Mouse (Mus musculus) midbrain, embryonic 13.5 days (tissue): ENCODE results near the gene Spink8. TPM values are rescaled to one million over a fixed set of nuclear protein-coding genes. Genes with fewer than 3 reads are reported as not detected.
A peak's percentile ranks its signal among the peaks of the same experiment; 100 is the strongest.
"Not testable (repeated sequence)": the region's sequence is repeated elsewhere in the genome, so short reads cannot be mapped to it uniquely, and the experiment has no call there.

Source experiments
- ATAC-seq: fragments of 200-750 bp; cut with Nextera tagmentation; 2 replicates; pipeline ENCODE4 v1.8.0; 2017; ENCODE audit warnings: mild to moderate bottlenecking, moderate TSS enrichment, moderate library complexity
- H3K27ac ChIP-seq: fragments of 300-500 bp; sonication (generic); 2 replicates; pipeline ENCODE4 v1.5.1; 2015; ENCODE audit warnings: inconsistent platforms, mild to moderate bottlenecking, moderate library complexity
- H3K27me3 ChIP-seq: fragments of 300-500 bp; sonication (generic); 2 replicates; pipeline ENCODE4 v1.6.1; 2015; ENCODE audit warnings: mild to moderate bottlenecking, inconsistent platforms
- H3K36me3 ChIP-seq: fragments of 300-500 bp; sonication (generic); 2 replicates; pipeline ENCODE4 v1.6.1; 2015; ENCODE audit warnings: mild to moderate bottlenecking, inconsistent platforms
- H3K4me1 ChIP-seq: fragments of 300-500 bp; sonication (generic); replicated peaks from 2 replicates; pipeline ENCODE4 v1.6.1; 2015; ENCODE audit warnings: inconsistent platforms
- H3K4me2 ChIP-seq: fragments of 300-500 bp; sonication (generic); replicated peaks from 2 replicates; pipeline ENCODE4 v1.6.1; 2015; ENCODE audit warnings: moderate library complexity, mild to moderate bottlenecking, inconsistent platforms
- H3K4me3 ChIP-seq: fragments of 300-500 bp; sonication (generic); replicated peaks from 2 replicates; pipeline ENCODE4 v1.5.1; 2015; ENCODE audit warnings: mild to moderate bottlenecking, inconsistent platforms
- H3K9ac ChIP-seq: fragments of 300-500 bp; sonication (generic); replicated peaks from 2 replicates; pipeline ENCODE4 v1.6.1; 2015; ENCODE audit warnings: mild to moderate bottlenecking, inconsistent platforms
- H3K9me3 ChIP-seq: fragments of 300-500 bp; sonication (generic); 2 replicates; pipeline ENCODE4 v1.6.1; 2016; ENCODE audit warnings: mild to moderate bottlenecking, inconsistent platforms
- whole genome bisulfite sequencing: fragments of 180-500 bp; shearing (Covaris S2); methylation state at CpG from one replicate; pipeline ENCODE4 v1.1.7; 2015; 5-methylcytosine and 5-hydroxymethylcytosine counted together
- polyA plus RNA-seq: library from polyadenylated mRNA; unstranded; fragments of >200 nt; fragmentation: Nextera tagmentation; extraction: Ambion mirVana; gene quantifications from 2 replicates; pipeline ENCODE4 v1.2.1, GENCODE M21; 2015

The Spink8 gene
- polyA plus RNA-seq, result 0.27 TPM in 1 of 2 replicates, not detected in the other

GRCm38 (mm10) chr9:109811980-109812379 lies at the start of gene Spink8:
Gene Spink8 (plus strand): TSS chr9:109812280.
- 63% methylated on average over 1 of the region's 1 CpGs for WGBS
- Histone ChIP-seq H3K36me3 (no peaks in the 10 kb centered on the region), H3K4me2 (no peak within 1 kb of the TSS), H3K4me1 (no peaks in the 10 kb centered on the region; the same call in 1 of the 2 replicates), H3K27ac (no peak within 1 kb of the TSS), H3K4me3 (no peak within 1 kb of the TSS), H3K9me3 (no peaks in the 10 kb centered on the region), H3K9ac (no peak within 1 kb of the TSS), H3K27me3 (no peaks in the 10 kb centered on the region)
- ATAC-seq, result no peak

- H3K36me3 ChIP-seq, H3K4me2 ChIP-seq, H3K27me3 ChIP-seq, H3K27ac ChIP-seq, ATAC-seq, H3K4me1 ChIP-seq, H3K9ac ChIP-seq, H3K4me3 ChIP-seq, H3K9me3 ChIP-seq: not testable (repeated sequence)
- 85% methylated on average over 1 of the region's 1 CpGs for WGBS
These were observed 45.2 kb upstream of the Spink8 start for GRCm38 (mm10) chr9:109766841-109767240.

- not testable (repeated sequence) for H3K4me3 ChIP-seq, H3K9ac ChIP-seq, ATAC-seq, H3K4me2 ChIP-seq, H3K27me3 ChIP-seq, H3K36me3 ChIP-seq, H3K4me1 ChIP-seq, H3K9me3 ChIP-seq, H3K27ac ChIP-seq
- 87% methylated on average over 4 of the region's 4 CpGs for WGBS
These were observed 21.5 kb upstream of the Spink8 start, which contains the start of gene Fbxw27 for GRCm38 (mm10) chr9:109790570-109790969. Gene Fbxw27 (minus strand): TSS chr9:109790670.

- Histone ChIP-seq H3K27me3 (no peaks in the 10 kb centered on the region), H3K27ac (no peak overlapping the region), H3K4me2 (no peak overlapping the region), H3K9ac (no peak overlapping the region), H3K4me3 (no peak overlapping the region), H3K9me3 (no peaks in the 10 kb centered on the region), H3K36me3 (no peaks in the 10 kb centered on the region), H3K4me1 (no peaks in the 10 kb centered on the region)
- no peak for ATAC-seq
- WGBS, result 79% methylated on average over 2 of the region's 2 CpGs
These were observed 16.9 kb upstream of the Spink8 start for GRCm38 (mm10) chr9:109795221-109795620.

- Histone ChIP-seq H3K27me3 (no peaks in the 10 kb centered on the region), H3K27ac (no peak overlapping the region), H3K36me3 (no peaks in the 10 kb centered on the region), H3K4me3 (no peak overlapping the region), H3K9me3 (no peaks in the 10 kb centered on the region), H3K4me2 (no peak overlapping the region), H3K9ac (no peak overlapping the region), H3K4me1 (no peaks in the 10 kb centered on the region)
- ATAC-seq, result no peak
- 72% methylated on average over 2 of the region's 2 CpGs for WGBS
These were observed 16.3 kb upstream of the Spink8 start for GRCm38 (mm10) chr9:109795811-109796210.

- no peak for ATAC-seq
- no peaks in the 10 kb centered on the region for H3K36me3 ChIP-seq
- no peak overlapping the region for H3K4me2 ChIP-seq
- no peak overlapping the region for H3K27ac ChIP-seq
- H3K9me3 ChIP-seq, result no peaks in the 10 kb centered on the region
- H3K27me3 ChIP-seq, result no peaks in the 10 kb centered on the region
- H3K9ac ChIP-seq, result no peak overlapping the region
- no peaks in the 10 kb centered on the region for H3K4me1 ChIP-seq
- 97% methylated on average over 1 of the region's 1 CpGs for WGBS
- H3K4me3 ChIP-seq, result no peak overlapping the region
These were observed 14.0 kb upstream of the Spink8 start for GRCm38 (mm10) chr9:109798051-109798450.

GRCm38 (mm10) chr9:109805596-109805995 lies 6.5 kb upstream of the Spink8 start:
- ATAC-seq, H3K4me2 ChIP-seq, H3K36me3 ChIP-seq, H3K9ac ChIP-seq, H3K9me3 ChIP-seq, H3K27ac ChIP-seq, H3K4me3 ChIP-seq, H3K27me3 ChIP-seq, H3K4me1 ChIP-seq: not testable (repeated sequence)
- 91% methylated on average over 2 of the region's 2 CpGs for WGBS

GRCm38 (mm10) chr9:109806260-109806659 lies 5.8 kb upstream of the Spink8 start:
- Histone ChIP-seq H3K9ac (no peak overlapping the region), H3K4me3 (no peak overlapping the region), H3K9me3 (no peaks in the 10 kb centered on the region), H3K36me3 (no peaks in the 10 kb centered on the region), H3K4me2 (no peak overlapping the region), H3K27ac (no peak overlapping the region), H3K27me3 (no peaks in the 10 kb centered on the region), H3K4me1 (no peaks in the 10 kb centered on the region)
- ATAC-seq, result no peak
- WGBS, result 52% methylated on average over 1 of the region's 1 CpGs

GRCm38 (mm10) chr9:109806695-109807293 lies 5.3 kb upstream of the Spink8 start:
- Histone ChIP-seq H3K4me3 (no peak overlapping the region), H3K27me3 (no peaks in the 10 kb centered on the region), H3K36me3 (no peaks in the 10 kb centered on the region), H3K27ac (no peak overlapping the region), H3K4me2 (no peak overlapping the region), H3K4me1 (no peaks in the 10 kb centered on the region), H3K9me3 (no peaks in the 10 kb centered on the region), H3K9ac (no peak overlapping the region)
- ATAC-seq, result no peak
- WGBS, result 85% methylated on average over 2 of the region's 2 CpGs

GRCm38 (mm10) chr9:109807898-109808297 lies 4.2 kb upstream of the Spink8 start:
- Histone ChIP-seq H3K9me3 (no peaks in the 10 kb centered on the region), H3K9ac (no peak overlapping the region), H3K27ac (no peak overlapping the region), H3K27me3 (no peaks in the 10 kb centered on the region), H3K4me3 (no peak overlapping the region), H3K4me1 (no peaks in the 10 kb centered on the region), H3K4me2 (no peak overlapping the region), H3K36me3 (no peaks in the 10 kb centered on the region)
- ATAC-seq, result no peak
- WGBS, result 68% methylated on average over 3 of the region's 3 CpGs

- Histone ChIP-seq H3K36me3 (no peaks in the 10 kb centered on the region), H3K9me3 (no peaks in the 10 kb centered on the region), H3K4me2 (no peak overlapping the region), H3K4me3 (no peak overlapping the region), H3K27ac (no peak overlapping the region), H3K9ac (no peak overlapping the region), H3K4me1 (no peaks in the 10 kb centered on the region; the same call in 1 of the 2 replicates), H3K27me3 (no peaks in the 10 kb centered on the region)
- 58% methylated on average over 7 of the region's 7 CpGs for WGBS
- peak; percentile 53; the same call in 1 of the 2 replicates for ATAC-seq
These were observed 1.3 kb downstream of the Spink8 start for GRCm38 (mm10) chr9:109813424-109813823.

GRCm38 (mm10) chr9:109816341-109816740 lies 4.3 kb downstream of the Spink8 start:
- no peak overlapping the region for H3K9ac ChIP-seq
- ATAC-seq, result no peak

GRCm38 (mm10) chr9:109825739-109826138 lies 13.7 kb downstream of the Spink8 start:
- Histone ChIP-seq H3K9ac (no peak overlapping the region), H3K4me2 (no peak overlapping the region), H3K4me1 (no peaks in the 10 kb centered on the region), H3K27ac (no peak overlapping the region), H3K4me3 (no peak overlapping the region), H3K27me3 (no peaks in the 10 kb centered on the region), H3K9me3 (no peaks in the 10 kb centered on the region), H3K36me3 (peaks cover 13% of the 10 kb centered on the region)
- ATAC-seq, result no peak
- 76% methylated on average over 4 of the region's 4 CpGs for WGBS

More at GRCm38 (mm10) chr9:109816341-109816740, 4.3 kb downstream of the Spink8 start:
- no peaks in the 10 kb centered on the region for H3K27me3 ChIP-seq
- no peak overlapping the region for H3K4me2 ChIP-seq
- no peaks in the 10 kb centered on the region for H3K36me3 ChIP-seq
- no peaks in the 10 kb centered on the region; the same call in 1 of the 2 replicates for H3K4me1 ChIP-seq
- H3K27ac ChIP-seq, result no peak overlapping the region
- H3K4me3 ChIP-seq, result no peak overlapping the region
- H3K9me3 ChIP-seq, result no peaks in the 10 kb centered on the region
- 77% methylated on average over 6 of the region's 6 CpGs for WGBS
